Mouse (Mus musculus): ENCODE results near the gene Tuba1b. TPM values are rescaled to one million over a fixed set of nuclear protein-coding genes. Genes with fewer than 3 reads are reported as not detected.

Tuba1b gene
- total and polyA plus RNA-seq, 2 experiments from 2014 or later: 611 to 2,330 TPM

DNA sequence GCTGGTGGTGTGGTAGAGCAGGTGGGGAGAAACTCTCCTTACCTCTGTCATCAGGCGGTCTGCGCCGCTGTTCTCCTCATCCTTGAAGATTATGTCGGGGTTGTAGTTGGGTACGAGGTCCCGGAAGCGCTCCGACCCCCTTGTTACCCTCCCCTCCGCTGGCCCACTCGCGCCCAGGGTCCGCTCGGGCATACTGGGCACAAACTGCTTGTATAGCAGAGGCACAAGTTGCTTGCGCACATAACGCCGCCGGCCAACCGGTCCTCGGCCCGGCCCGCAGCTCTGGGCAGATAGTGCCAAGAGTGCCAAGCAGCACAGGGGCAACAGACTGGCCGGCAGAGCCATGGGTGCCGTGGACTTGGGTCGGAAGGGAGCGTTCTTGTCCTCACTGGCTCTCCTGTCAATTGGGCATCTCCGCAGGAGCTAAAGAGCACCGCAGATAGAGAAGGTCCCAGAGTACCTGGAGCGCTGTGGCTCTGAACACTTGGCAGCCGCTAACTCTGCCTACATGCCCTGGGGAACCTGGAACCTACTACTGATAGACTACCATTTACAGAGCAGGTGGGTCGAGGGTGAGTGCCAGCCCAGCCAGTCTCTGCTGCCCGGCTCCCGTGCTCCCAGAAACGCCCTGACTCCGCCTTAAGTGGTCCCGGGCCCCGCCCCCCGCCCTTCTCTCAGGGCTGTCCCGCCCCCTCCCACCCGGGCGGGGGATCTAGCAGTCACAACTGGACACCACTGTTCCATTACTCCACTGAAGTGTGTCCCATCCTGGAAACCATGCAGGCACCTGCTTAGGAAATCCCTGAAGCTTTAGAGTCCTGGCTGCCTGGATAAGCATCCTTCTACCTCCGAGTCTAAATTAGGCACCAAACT lies 36.2 kb downstream of the Tuba1b start, which contains the start of gene Dhh:
TSS of gene Dhh (minus strand) at position 613 of the 873 bp plus-strand sequence.
- Histone ChIP-seq H3K9ac (replicated peaks; ENCODE audit: low read depth, low read length) (0 out of 2 replicates have a peak within 1 kb of the TSS, but pooled peaks have one; percentile 17), H3K4me1 (ENCODE audit: control insufficient read depth, insufficient read depth) (peaks cover 33% of the 10 kb centered on the region), H3K4me3 (ENCODE audit: low read depth, low read length) (peak within 1 kb of the TSS; percentile 37), H3K36me3 (replicated peaks; ENCODE audit: control insufficient read depth, insufficient read depth, low read length) (0 out of 2 replicates have a peak, but pooled peaks cover under 1% of the 10 kb centered on the region), H3K4me2 (ENCODE audit: low read depth, low read length) (peak within 1 kb of the TSS; percentile 53), H3K27me3 (ENCODE audit: control insufficient read depth, insufficient read depth, low read length) (peaks cover 63% of the 10 kb centered on the region), H3K27ac (ENCODE audit: low read depth) (no peak within 1 kb of the TSS), H3K9me3 (replicated peaks; ENCODE audit: control insufficient read depth, low read length) (no peaks in the 10 kb centered on the region)
- DNase-seq (ENCODE audit: low spot score) (no peak), ATAC-seq (ENCODE audit: insufficient read depth, low read depth) (no peak)
- 2% methylated on average over 38 of the region's 41 CpGs for WGBS
- TF ChIP-seq CTCF (IDR thresholded peaks at IDR 0.05; ENCODE audit: low read depth): no peak
- no peak for TF ChIP-seq EP300 (IDR thresholded peaks at IDR 0.05; ENCODE audit: low read depth)

DNA sequence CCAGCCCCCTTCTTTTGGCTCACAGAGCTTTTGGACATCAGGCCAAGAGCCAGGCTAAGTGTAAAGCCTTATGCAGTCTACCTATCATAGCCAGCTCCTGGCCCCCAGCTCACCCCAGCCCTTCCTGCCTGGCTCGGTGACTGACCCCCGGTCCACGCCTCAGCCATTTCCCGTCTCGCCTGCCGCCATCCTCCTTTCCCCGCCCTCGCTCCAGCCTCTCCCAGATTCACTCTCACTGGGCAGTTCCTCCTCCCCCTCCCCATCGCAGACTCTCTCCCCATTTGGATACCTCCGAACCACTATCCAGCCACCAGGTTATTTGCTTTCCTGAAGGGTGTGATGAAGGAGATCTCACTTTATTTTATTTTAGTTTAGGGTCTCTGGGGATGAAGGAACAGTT lies 36.9 kb downstream of the Tuba1b start:
- H3K27ac ChIP-seq (ENCODE audit: low read depth): no peak overlapping the region
- peak overlapping the region; percentile 37 for H3K4me3 ChIP-seq (ENCODE audit: low read depth, low read length)
- H3K9me3 ChIP-seq (replicated peaks; ENCODE audit: control insufficient read depth, low read length): no peaks in the 10 kb centered on the region
- peaks cover 33% of the 10 kb centered on the region for H3K4me1 ChIP-seq (ENCODE audit: control insufficient read depth, insufficient read depth)
- 12% methylated on average over 10 of the region's 10 CpGs for WGBS
- 0 out of 2 replicates have a peak, but pooled peaks have one; percentile 15 for ATAC-seq (ENCODE audit: insufficient read depth, low read depth)
- H3K27me3 ChIP-seq (ENCODE audit: control insufficient read depth, insufficient read depth, low read length): peaks cover 65% of the 10 kb centered on the region
- no peak overlapping the region for H3K9ac ChIP-seq (replicated peaks; ENCODE audit: low read depth, low read length)
- peak overlapping the region; percentile 53 for H3K4me2 ChIP-seq (ENCODE audit: low read depth, low read length)
- H3K36me3 ChIP-seq (replicated peaks; ENCODE audit: control insufficient read depth, insufficient read depth, low read length): no peaks in the 10 kb centered on the region
- TF ChIP-seq EP300 (IDR thresholded peaks at IDR 0.05; ENCODE audit: low read depth) (no peak), CTCF (IDR thresholded peaks at IDR 0.05; ENCODE audit: low read depth) (no peak)
- DNase-seq (ENCODE audit: low spot score): peak; percentile 30

DNA sequence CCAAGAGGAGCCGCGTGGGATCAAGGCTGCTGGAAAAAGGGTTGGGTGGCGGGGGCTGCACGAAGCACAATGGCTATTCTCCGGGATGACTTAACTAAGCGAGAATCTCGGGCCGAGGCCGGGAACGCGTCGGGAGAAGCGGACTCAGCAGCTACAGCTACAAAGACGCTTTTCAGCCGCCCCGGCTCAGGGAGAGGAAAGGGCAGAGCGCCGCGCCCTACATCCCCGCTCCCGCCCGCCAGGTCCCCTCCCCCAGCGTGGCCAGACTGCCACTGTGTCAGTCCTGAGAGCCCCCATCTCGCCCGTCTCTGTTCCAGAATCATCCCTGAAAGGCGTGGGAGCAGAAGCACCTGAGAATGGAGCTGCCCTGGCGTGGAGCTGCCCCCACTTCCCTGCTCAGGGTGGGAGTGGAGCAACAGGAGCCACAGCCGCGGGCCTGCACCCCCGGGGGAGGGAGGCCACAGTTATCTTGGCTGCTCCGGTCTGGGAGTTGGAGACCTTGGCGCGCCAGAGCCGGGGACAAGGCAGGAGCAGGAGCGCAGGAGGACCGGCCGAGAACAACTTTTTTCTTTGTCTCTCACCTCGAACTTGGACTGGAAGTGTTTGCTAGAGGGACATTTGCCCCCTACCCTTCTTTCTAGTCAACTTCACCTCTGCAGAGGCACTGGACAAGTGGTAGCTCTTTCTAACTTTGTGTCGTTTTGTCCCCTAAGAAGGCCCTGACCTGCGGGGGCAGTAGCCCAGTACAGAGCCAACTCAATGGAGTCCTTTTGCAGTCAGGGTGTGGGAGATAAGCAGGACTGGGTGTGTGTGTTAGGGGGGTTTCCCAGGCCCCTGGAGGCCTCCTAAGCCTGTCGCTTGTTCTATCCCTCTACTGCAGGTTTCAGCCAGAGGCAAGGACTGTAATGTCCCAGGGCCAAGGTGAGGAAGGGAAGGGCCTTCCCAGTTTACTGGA lies 38.5 kb downstream of the Tuba1b start:
- TF ChIP-seq CTCF (IDR thresholded peaks at IDR 0.05; ENCODE audit: low read depth) (no peak), EP300 (IDR thresholded peaks at IDR 0.05; ENCODE audit: low read depth) (no peak)
- Histone ChIP-seq H3K9ac (replicated peaks; ENCODE audit: low read depth, low read length) (peak overlapping the region; percentile 12; the same call in 1 of the 2 replicates), H3K4me1 (ENCODE audit: control insufficient read depth, insufficient read depth) (peaks cover 33% of the 10 kb centered on the region), H3K36me3 (replicated peaks; ENCODE audit: control insufficient read depth, insufficient read depth, low read length) (no peaks in the 10 kb centered on the region), H3K9me3 (replicated peaks; ENCODE audit: control insufficient read depth, low read length) (no peaks in the 10 kb centered on the region), H3K27ac (ENCODE audit: low read depth) (peak overlapping the region; percentile 32), H3K27me3 (ENCODE audit: control insufficient read depth, insufficient read depth, low read length) (peaks cover 65% of the 10 kb centered on the region), H3K4me3 (ENCODE audit: low read depth, low read length) (peak overlapping the region; percentile 42), H3K4me2 (ENCODE audit: low read depth, low read length) (peak overlapping the region; percentile 60)
- ATAC-seq (ENCODE audit: insufficient read depth, low read depth) (peak; percentile 16), DNase-seq (ENCODE audit: low spot score) (peak; percentile 59)
- 6% methylated on average over 40 of the region's 41 CpGs for WGBS

DNA sequence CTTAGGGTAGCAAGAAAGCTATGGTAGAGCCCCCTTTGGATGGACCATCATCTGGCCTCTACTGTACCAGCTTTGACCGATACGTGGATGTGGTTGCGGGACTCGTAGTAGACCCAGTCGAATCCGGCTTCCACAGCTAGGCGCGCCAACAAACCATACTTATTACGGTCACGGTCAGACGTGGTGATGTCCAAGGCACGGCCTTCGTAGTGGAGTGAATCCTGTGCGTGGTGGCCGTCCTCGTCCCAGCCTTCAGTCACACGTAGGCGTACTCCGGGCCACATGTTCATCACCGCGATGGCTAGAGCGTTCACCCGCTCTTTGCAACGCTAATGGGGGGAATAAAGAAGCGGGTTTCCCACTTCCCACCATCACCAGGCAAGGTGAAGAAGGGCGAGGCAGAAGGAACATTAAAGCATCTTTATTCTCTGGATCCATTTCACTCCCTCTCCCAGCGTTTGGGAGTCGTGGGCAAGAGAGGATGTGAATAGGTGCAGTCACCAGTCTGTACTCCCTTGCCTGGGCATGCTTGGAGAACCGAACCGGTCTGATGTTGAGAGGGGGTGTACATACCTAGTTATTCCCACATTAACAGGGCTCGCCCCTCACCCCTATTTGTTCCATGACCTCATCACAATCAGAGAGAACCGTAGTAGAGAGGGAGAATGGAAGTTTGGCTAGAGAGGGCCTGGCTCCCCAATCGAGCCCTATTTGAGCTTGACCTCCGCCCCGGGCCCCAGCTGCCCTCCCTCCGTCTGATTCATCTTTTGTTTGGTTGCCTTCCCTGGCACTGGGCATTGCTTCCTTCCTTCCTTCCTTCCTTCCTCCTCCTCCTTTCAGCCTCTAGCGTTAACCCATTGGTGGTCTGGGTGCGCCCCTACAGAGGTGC lies 39.4 kb downstream of the Tuba1b start:
- H3K36me3 ChIP-seq (replicated peaks; ENCODE audit: control insufficient read depth, insufficient read depth, low read length): no peaks in the 10 kb centered on the region
- peak overlapping the region; percentile 60 for H3K4me3 ChIP-seq (ENCODE audit: low read depth, low read length)
- TF ChIP-seq EP300 (IDR thresholded peaks at IDR 0.05; ENCODE audit: low read depth): no peak
- no peak for TF ChIP-seq CTCF (IDR thresholded peaks at IDR 0.05; ENCODE audit: low read depth)
- DNase-seq (ENCODE audit: low spot score) (no peak), ATAC-seq (ENCODE audit: insufficient read depth, low read depth) (no peak)
- H3K27ac ChIP-seq (ENCODE audit: low read depth): no peak overlapping the region
- H3K27me3 ChIP-seq (ENCODE audit: control insufficient read depth, insufficient read depth, low read length): peaks cover 63% of the 10 kb centered on the region
- no peak overlapping the region for H3K9ac ChIP-seq (replicated peaks; ENCODE audit: low read depth, low read length)
- peak overlapping the region; percentile 95 for H3K4me2 ChIP-seq (ENCODE audit: low read depth, low read length)
- peaks cover 33% of the 10 kb centered on the region for H3K4me1 ChIP-seq (ENCODE audit: control insufficient read depth, insufficient read depth)
- H3K9me3 ChIP-seq (replicated peaks; ENCODE audit: control insufficient read depth, low read length): no peaks in the 10 kb centered on the region
- WGBS: 15% methylated on average over 38 of the region's 38 CpGs

All from heart, postnatal 0 days (tissue).